ENCODE assay signal across 16 mouse cellular contexts in genomic region chr1:78567421-78567820, GRCm38 (mm10). TPM values are rescaled to one million over a fixed set of nuclear protein-coding genes. Genes with fewer than 3 reads are reported as not detected.
DNase-seq lines count a peak whose midpoint lies in the region; ATAC-seq and TF ChIP-seq lines count a peak whose summit lies in the region.
"Had no signal": no experiment of that assay in that cellular context is flagged by ENCODE, and none has a peak within 500 bp of the region (broad histone marks: within the 10 kb centered on the region; RNA-seq: fewer than 3 reads in every experiment).

No protein-coding gene starts in this region.

- H3K27ac ChIP-seq in hindbrain, postnatal 0 days = no peak overlapping the region
- H3K27ac ChIP-seq in hindbrain, embryonic 14.5 days = no peak overlapping the region
- peak overlapping the region; percentile 65 for H3K27ac ChIP-seq in embryonic facial prominence, embryonic 12.5 days
- H3K27ac ChIP-seq: hindbrain, embryonic 13.5 days; macrophage had no signal

- peak; percentile 68 for DNase-seq in heart, adult 11 months
- DNase-seq in heart, postnatal 25 days (ENCODE audit: low spot score) = no peak
- peak; percentile 5 for DNase-seq in hindbrain, postnatal 0 days (ENCODE audit: low spot score)
- DNase-seq in hindbrain, embryonic 14.5 days (ENCODE audit: low spot score) = no peak
- DNase-seq in retina, embryonic 14.5 days (ENCODE audit: low spot score) = peak; percentile 25
- no peak for DNase-seq in adrenal gland, postnatal 4 days (ENCODE audit: low spot score in 2 of 2)
- no peak for DNase-seq in lung, adult 18-20 months
- DNase-seq: midbrain, embryonic 14.5 days had no signal

- H3K4me3 ChIP-seq in hindbrain, postnatal 0 days (ENCODE audit: low read length) = no peak overlapping the region
- H3K4me3 ChIP-seq in hindbrain, embryonic 14.5 days (replicated peaks; ENCODE audit: low read length) = no peak overlapping the region
- H3K4me3 ChIP-seq in embryonic facial prominence, embryonic 12.5 days = no peak overlapping the region
- H3K4me3 ChIP-seq: hindbrain, embryonic 13.5 days had no signal

- no peaks in the 10 kb centered on the region for H3K27me3 ChIP-seq in hindbrain, postnatal 0 days (ENCODE audit: insufficient read depth, low read length)
- H3K27me3 ChIP-seq in hindbrain, embryonic 14.5 days (ENCODE audit: control insufficient read depth, insufficient read depth, low read length) = no peaks in the 10 kb centered on the region
- H3K27me3 ChIP-seq in embryonic facial prominence, embryonic 12.5 days = no peaks in the 10 kb centered on the region
- H3K27me3 ChIP-seq: hindbrain, embryonic 13.5 days had no signal

- no peak for ATAC-seq in hindbrain, postnatal 0 days
- no peak for ATAC-seq in hindbrain, embryonic 14.5 days (ENCODE audit: low FRiP score)
- no peak; the same call in 1 of the 2 replicates for ATAC-seq in embryonic facial prominence, embryonic 12.5 days (ENCODE audit: insufficient number of reproducible peaks, insufficient read depth, low FRiP score, low TSS enrichment)

- no peaks in the 10 kb centered on the region for H3K4me1 ChIP-seq in hindbrain, postnatal 0 days (ENCODE audit: insufficient read depth, low read length)
- H3K4me1 ChIP-seq in hindbrain, embryonic 14.5 days (replicated peaks; ENCODE audit: control insufficient read depth, insufficient read depth, low read length) = no peaks in the 10 kb centered on the region
- peaks cover 19% of the 10 kb centered on the region for H3K4me1 ChIP-seq in embryonic facial prominence, embryonic 12.5 days
- H3K4me1 ChIP-seq: hindbrain, embryonic 13.5 days had no signal

- H3K4me2 ChIP-seq in hindbrain, postnatal 0 days (ENCODE audit: low read depth, low read length) = no peak overlapping the region
- H3K4me2 ChIP-seq in hindbrain, embryonic 14.5 days (replicated peaks) = no peak overlapping the region
- no peak overlapping the region for H3K4me2 ChIP-seq in embryonic facial prominence, embryonic 12.5 days (replicated peaks)
- H3K4me2 ChIP-seq: hindbrain, embryonic 13.5 days had no signal

- no peak for TF ChIP-seq CTCF in hindbrain, postnatal 0 days (IDR thresholded peaks at IDR 0.05; ENCODE audit: low read depth)

- intact Hi-C loops in heart, postnatal 25 days (cut with DNase I) = no loop called here

- H3K9me3 ChIP-seq in hindbrain, postnatal 0 days (ENCODE audit: low read length) = peaks cover 7% of the 10 kb centered on the region; the same call in 1 of the 2 replicates
- 0 out of 2 replicates have a peak, but pooled peaks cover 9% of the 10 kb centered on the region for H3K9me3 ChIP-seq in hindbrain, embryonic 14.5 days (ENCODE audit: control insufficient read depth, low read length)
- H3K9me3 ChIP-seq in embryonic facial prominence, embryonic 12.5 days = peaks cover 4% of the 10 kb centered on the region; the same call in 1 of the 2 replicates
- H3K9me3 ChIP-seq: G1E had no signal

- H3K9ac ChIP-seq in hindbrain, postnatal 0 days (replicated peaks; ENCODE audit: low read length) = no peak overlapping the region
- no peak overlapping the region for H3K9ac ChIP-seq in hindbrain, embryonic 14.5 days
- H3K9ac ChIP-seq in embryonic facial prominence, embryonic 12.5 days = no peak overlapping the region
- H3K9ac ChIP-seq: hindbrain, embryonic 13.5 days had no signal

- H3K36me3 ChIP-seq in hindbrain, postnatal 0 days (ENCODE audit: insufficient read depth, low read length) = no peaks in the 10 kb centered on the region
- H3K36me3 ChIP-seq in hindbrain, embryonic 14.5 days (replicated peaks; ENCODE audit: control insufficient read depth, insufficient read depth) = no peaks in the 10 kb centered on the region
- H3K36me3 ChIP-seq in embryonic facial prominence, embryonic 12.5 days = no peaks in the 10 kb centered on the region
- H3K36me3 ChIP-seq: G1E; hindbrain, embryonic 13.5 days had no signal

- WGBS in hindbrain, postnatal 0 days = 46% methylated on average over 6 of the region's 6 CpGs
- 47% methylated on average over 6 of the region's 6 CpGs for WGBS in hindbrain, embryonic 14.5 days
- 14% methylated on average over 6 of the region's 6 CpGs for WGBS in embryonic facial prominence, embryonic 12.5 days

RNA-seq across cellular contexts. Expression of gene BC035947, which starts 55.5 kb away (rescaled TPM):
- under 1 TPM in 1 of 2 experiments, not detected in 1; 0.08 TPM for total RNA-seq in heart, postnatal 25 days (2021)
- 0.89 and 1.7 TPM in 2 replicates for total RNA-seq in hindbrain, postnatal 0 days (2014; rRNA removed)
- polyA plus RNA-seq in hindbrain, postnatal 0 days (2015; fragmentation: Nextera tagmentation; extraction: Ambion mirVana) = 0.79 and 0.89 TPM in 2 replicates
- 1.2 and 1.5 TPM in 2 replicates for polyA plus RNA-seq in hindbrain, embryonic 14.5 days (2014; fragmentation: Nextera tagmentation; extraction: Ambion mirVana)
- 1.2 and 1.3 TPM in 2 replicates for polyA plus RNA-seq in embryonic facial prominence, embryonic 12.5 days (2016; fragmentation: Nextera tagmentation; extraction: Ambion mirVana)
- total RNA-seq in adrenal gland, postnatal 4 days (2021) = under 1 TPM; 0.17 to 0.39 TPM
- polyA plus RNA-seq: C2C12; G1E; liver, embryonic 16.5 days; macrophage had no signal

RNA-seq across cellular contexts. Expression of gene Mogat1, which starts 56.6 kb away (rescaled TPM):
- not detected for total RNA-seq in heart, postnatal 25 days (2021)
- not detected in 2 replicates for total RNA-seq in hindbrain, postnatal 0 days (2014; rRNA removed)
- polyA plus RNA-seq in hindbrain, postnatal 0 days (2015; fragmentation: Nextera tagmentation; extraction: Ambion mirVana) = 0.49 and 0.91 TPM in 2 replicates
- polyA plus RNA-seq in hindbrain, embryonic 14.5 days (2014; fragmentation: Nextera tagmentation; extraction: Ambion mirVana) = 0.23 and 0.64 TPM in 2 replicates
- polyA plus RNA-seq in embryonic facial prominence, embryonic 12.5 days (2016; fragmentation: Nextera tagmentation; extraction: Ambion mirVana) = 0.57 and 0.65 TPM in 2 replicates
- under 1 TPM; 0.54 to 0.59 TPM for total RNA-seq in adrenal gland, postnatal 4 days (2021)
- total RNA-seq: left cerebral cortex, postnatal 10 days had no signal
- polyA plus RNA-seq: C2C12; G1E; hindbrain, embryonic 13.5 days; liver, embryonic 16.5 days; macrophage; neural tube, embryonic 11.5 days had no signal

Comparison
In these comparisons a context has a peak if more than half of its experiments do, and no peak if none do; other contexts are left out.
1. DNase-seq: peak in heart, adult 11 months (single experiment), hindbrain, postnatal 0 days (single experiment) and retina, embryonic 14.5 days (single experiment); none in heart, postnatal 25 days (single experiment), hindbrain, embryonic 14.5 days (single experiment), adrenal gland, postnatal 4 days (0 of 2) and lung, adult 18-20 months (0 of 2).